Mouse (Mus musculus) neural tube, embryonic 10.5 days (tissue): ENCODE measurements around the gene Gm4340.
"Not testable (repeated sequence)": the region's sequence is repeated elsewhere in the genome, so short reads cannot be mapped to it uniquely, and the experiment has no call there.

Source experiments
- DNase-seq: peaks from one replicate; pipeline ENCODE4 v3.0.0-alpha.2; 2017; ENCODE audit warnings: low spot score; ENCODE audit errors: extremely low spot score

The Gm4340 gene

DNA sequence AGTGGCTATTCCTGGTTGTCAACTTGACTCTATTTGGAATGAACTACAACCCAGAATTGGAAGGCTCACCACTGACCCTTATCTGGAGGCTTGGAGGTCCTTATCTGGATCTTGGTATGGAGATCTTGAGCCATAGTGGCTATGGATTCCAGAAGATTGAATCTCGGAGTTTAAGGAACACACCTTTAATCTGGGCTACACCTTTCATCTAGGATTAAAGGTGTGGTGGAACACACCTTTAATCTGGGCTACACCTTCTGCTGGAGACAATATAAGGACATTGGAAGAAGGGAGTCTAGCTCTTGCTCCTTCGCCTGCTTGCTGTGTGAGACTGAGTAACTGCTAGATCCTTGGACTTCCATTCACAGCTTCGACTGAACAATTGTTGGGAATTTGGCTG lies at the start of gene Gm4340:
Gene Gm4340 (plus strand): TSS at position 301 of the 400 bp plus-strand sequence.
- DNase-seq = not testable (repeated sequence)

DNA sequence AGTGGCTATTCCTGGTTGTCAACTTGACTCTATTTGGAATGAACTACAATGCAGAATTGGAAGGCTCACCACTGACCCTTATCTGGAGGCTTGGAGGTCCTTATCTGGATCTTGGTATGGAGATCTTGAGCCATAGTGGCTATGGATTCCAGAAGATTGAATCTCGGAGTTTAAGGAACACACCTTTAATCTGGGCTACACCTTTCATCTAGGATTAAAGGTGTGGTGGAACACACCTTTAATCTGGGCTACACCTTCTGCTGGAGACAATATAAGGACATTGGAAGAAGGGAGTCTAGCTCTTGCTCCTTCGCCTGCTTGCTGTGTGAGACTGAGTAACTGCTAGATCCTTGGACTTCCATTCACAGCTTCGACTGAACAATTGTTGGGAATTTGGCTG lies 42.6 kb upstream of the Gm4340 start, which contains the start of gene Gm6763:
Gene Gm6763 (plus strand): TSS at position 301 of the 400 bp plus-strand sequence.
- DNase-seq = not testable (repeated sequence)

DNA sequence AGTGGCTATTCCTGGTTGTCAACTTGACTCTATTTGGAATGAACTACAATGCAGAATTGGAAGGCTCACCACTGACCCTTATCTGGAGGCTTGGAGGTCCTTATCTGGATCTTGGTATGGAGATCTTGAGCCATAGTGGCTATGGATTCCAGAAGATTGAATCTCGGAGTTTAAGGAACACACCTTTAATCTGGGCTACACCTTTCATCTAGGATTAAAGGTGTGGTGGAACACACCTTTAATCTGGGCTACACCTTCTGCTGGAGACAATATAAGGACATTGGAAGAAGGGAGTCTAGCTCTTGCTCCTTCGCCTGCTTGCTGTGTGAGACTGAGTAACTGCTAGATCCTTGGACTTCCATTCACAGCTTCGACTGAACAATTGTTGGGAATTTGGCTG lies 34.1 kb upstream of the Gm4340 start, which contains the start of gene Gm8764:
Gene Gm8764 (plus strand): TSS at position 301 of the 400 bp plus-strand sequence.
- not testable (repeated sequence) for DNase-seq

- not testable (repeated sequence) for DNase-seq
These were observed 25.6 kb upstream of the Gm4340 start, which contains the start of gene Gm21304 for GRCm38 (mm10) chr10:104168215-104168614. TSS of gene Gm21304 (plus strand) at chr10:104168515.

DNA sequence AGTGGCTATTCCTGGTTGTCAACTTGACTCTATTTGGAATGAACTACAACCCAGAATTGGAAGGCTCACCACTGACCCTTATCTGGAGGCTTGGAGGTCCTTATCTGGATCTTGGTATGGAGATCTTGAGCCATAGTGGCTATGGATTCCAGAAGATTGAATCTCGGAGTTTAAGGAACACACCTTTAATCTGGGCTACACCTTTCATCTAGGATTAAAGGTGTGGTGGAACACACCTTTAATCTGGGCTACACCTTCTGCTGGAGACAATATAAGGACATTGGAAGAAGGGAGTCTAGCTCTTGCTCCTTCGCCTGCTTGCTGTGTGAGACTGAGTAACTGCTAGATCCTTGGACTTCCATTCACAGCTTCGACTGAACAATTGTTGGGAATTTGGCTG lies 17.1 kb upstream of the Gm4340 start, which contains the start of gene Gm21312:
Gene Gm21312 (plus strand): TSS at position 301 of the 400 bp plus-strand sequence.
- DNase-seq = not testable (repeated sequence)

GRCm38 (mm10) chr10:104185233-104185632 lies 8.6 kb upstream of the Gm4340 start, which contains the start of gene Gm20765:
TSS of gene Gm20765 (plus strand) at chr10:104185533.
- not testable (repeated sequence) for DNase-seq

DNA sequence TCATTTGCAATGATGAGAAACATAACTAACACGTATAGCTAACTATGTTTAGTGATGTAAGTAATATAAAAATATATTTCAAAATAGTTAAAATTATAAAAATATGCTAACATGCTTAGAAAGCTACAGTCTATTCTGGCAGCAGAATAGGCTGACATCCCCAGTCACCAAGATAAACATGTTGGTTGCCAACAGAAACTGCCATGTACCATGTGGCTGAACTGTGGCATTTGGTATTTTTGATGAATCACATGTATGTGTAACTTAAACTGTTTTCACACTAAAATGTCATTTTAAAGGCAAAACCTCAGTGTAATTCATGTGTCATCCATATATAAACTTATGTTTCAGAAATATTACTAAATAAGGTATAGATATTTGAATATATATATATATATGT lies 15.8 kb downstream of the Gm4340 start:
- DNase-seq = no peak

- DNase-seq = no peak
These were observed 16.6 kb downstream of the Gm4340 start for GRCm38 (mm10) chr10:104210268-104210990.

DNA sequence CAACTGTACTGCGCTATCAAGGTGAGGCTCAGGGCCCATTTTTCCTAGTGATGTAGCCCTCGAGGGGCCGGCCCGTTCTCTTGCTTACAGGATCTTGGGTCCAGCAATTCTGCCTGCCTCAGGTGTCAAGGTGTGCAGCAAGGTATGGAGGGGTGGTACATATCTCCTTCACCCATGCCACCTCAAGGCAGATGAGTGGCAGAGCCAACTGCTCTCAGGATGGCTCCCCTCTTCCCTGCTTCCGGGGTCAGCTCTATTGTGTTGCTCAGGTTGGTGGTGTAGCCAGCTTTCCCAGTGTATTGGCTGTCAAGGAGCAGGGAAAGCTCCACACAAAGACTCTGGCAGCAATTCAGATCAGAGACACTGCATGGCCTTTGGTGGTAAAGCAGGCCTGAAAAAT lies 20.7 kb downstream of the Gm4340 start:
- DNase-seq = no peak

DNA sequence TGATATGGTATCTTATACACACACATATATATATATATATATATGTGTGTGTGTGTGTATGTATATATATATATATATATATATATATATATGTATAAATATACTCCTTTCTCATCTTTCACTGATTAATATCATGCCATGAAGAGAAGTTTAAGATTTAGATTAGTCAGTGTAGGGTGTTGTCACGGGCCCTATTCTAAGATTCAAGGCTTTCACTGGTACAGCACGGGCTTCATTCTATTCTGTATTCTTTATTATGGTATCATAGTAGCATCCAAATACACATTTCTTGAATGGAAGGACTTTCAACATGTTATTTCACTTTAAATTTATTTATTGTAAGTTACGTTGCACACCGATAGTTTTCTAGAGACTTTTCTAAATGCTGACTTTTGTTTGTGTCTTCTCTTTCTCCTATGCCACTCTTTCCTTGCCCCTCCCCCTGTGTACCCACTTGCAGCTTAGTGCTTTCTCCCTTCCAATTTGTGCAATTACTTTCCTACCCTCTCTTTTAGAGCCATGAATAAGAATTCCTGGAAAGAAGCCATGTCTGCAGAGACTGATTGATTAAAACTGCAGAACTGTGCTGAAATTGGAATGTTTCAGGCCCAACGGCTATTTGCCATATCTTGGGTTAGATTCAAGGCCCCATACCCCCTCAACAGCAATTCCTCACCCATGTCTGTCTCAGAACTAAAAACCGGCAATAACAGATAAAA lies 26.6 kb downstream of the Gm4340 start:
- DNase-seq = no peak
